Mouse (Mus musculus) hindbrain, embryonic 12.5 days (tissue): ENCODE measurements around the gene Iqch. TPM values are rescaled to one million over a fixed set of nuclear protein-coding genes. Genes with fewer than 3 reads are reported as not detected.

Source experiments
- ATAC-seq: fragments of 200-750 bp; cut with Nextera tagmentation; 2 replicates; pipeline ENCODE4 v1.8.0; 2017; ENCODE audit warnings: moderate TSS enrichment; ENCODE audit not compliant: low FRiP score
- H3K27ac ChIP-seq: fragments of 300-500 bp; sonication (generic); 2 replicates; pipeline ENCODE4 v1.5.1; 2016; ENCODE audit warnings: mild to moderate bottlenecking
- H3K27me3 ChIP-seq: fragments of 300-500 bp; sonication (generic); 2 replicates; pipeline ENCODE4 v1.6.1; 2016; ENCODE audit warnings: mild to moderate bottlenecking
- H3K36me3 ChIP-seq: fragments of 300-500 bp; sonication (generic); 2 replicates; pipeline ENCODE4 v1.6.1; 2016; ENCODE audit warnings: mild to moderate bottlenecking
- H3K4me1 ChIP-seq: fragments of 300-500 bp; sonication (generic); 2 replicates; pipeline ENCODE4 v1.6.1; 2016
- H3K4me2 ChIP-seq: fragments of 300-500 bp; sonication (generic); replicated peaks from 2 replicates; pipeline ENCODE4 v1.6.1; 2016; ENCODE audit warnings: mild to moderate bottlenecking
- H3K4me3 ChIP-seq: fragments of 300-500 bp; sonication (generic); 2 replicates; pipeline ENCODE4 v1.5.1; 2016; ENCODE audit warnings: mild to moderate bottlenecking
- H3K9ac ChIP-seq: fragments of 300-500 bp; sonication (generic); 2 replicates; pipeline ENCODE4 v1.6.1; 2016; ENCODE audit warnings: mild to moderate bottlenecking, moderate library complexity
- H3K9me3 ChIP-seq: fragments of 300-500 bp; sonication (generic); replicated peaks from 2 replicates; pipeline ENCODE4 v1.6.1; 2016; ENCODE audit warnings: mild to moderate bottlenecking
- WGBS: fragments of 180-500 bp; shearing (Covaris S2); methylation state at CpG from one replicate; pipeline ENCODE4 v1.1.7; 2016; 5-methylcytosine and 5-hydroxymethylcytosine counted together
- polyA plus RNA-seq: library from polyadenylated mRNA; unstranded; fragments of >200 nt; fragmentation: Nextera tagmentation; extraction: Ambion mirVana; gene quantifications from 2 replicates; pipeline ENCODE4 v1.2.1, GENCODE M21; 2016

Gene Iqch
- polyA plus RNA-seq, 1 experiment from 2014 or later: 0.10 TPM

DNA sequence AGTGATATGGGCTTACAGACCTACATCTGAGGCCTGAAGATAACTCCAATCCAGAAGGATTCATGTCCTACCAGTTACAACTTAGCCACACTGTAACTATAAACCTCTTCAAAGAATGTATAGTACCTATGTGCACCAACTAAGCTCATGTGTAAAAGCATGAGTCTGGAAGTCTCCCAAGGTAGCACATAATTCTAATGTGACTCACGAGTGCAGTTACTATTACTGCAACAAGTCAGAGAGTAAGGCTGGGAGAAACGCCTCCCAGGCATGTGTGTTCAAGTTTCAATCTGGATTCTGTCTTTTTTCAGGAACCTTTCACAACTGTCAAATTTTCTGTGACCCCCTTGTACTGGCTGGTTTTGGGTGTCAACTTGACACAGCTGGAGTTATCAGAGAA lies 22.2 kb downstream of the Iqch start:
- Histone ChIP-seq H3K27ac (no peak overlapping the region), H3K9me3 (no peaks in the 10 kb centered on the region), H3K27me3 (no peaks in the 10 kb centered on the region), H3K4me1 (no peaks in the 10 kb centered on the region), H3K4me3 (no peak overlapping the region), H3K36me3 (no peaks in the 10 kb centered on the region), H3K9ac (no peak overlapping the region), H3K4me2 (no peak overlapping the region)
- no peak for ATAC-seq
- 79% methylated on average over 2 of the region's 2 CpGs for WGBS

DNA sequence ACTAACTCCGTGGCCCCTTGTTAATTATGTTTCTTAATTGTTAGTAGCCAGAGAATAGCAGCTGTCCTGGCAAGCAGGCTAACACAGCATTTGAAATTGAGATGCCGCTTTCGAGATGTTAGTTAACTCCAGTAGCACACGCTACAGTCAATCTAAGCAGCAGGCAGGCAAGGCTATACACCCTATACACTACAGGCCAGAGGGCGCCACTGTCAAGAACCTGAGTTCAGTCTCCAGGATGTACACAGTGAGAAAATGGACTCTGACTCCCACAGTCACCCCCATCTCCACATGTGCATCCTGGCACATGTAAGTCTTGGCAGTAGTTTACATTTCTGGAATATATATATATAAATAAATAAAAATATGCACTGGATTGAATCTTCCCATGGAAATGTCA lies 22.6 kb downstream of the Iqch start:
- H3K36me3 ChIP-seq: no peaks in the 10 kb centered on the region
- WGBS: 82% methylated on average over 5 of the region's 5 CpGs

GRCm38 (mm10) chr9:63577469-63577868 lies 24.8 kb downstream of the Iqch start:
- H3K9me3 ChIP-seq: no peaks in the 10 kb centered on the region
- H3K4me1 ChIP-seq: no peaks in the 10 kb centered on the region
- no peak overlapping the region for H3K4me2 ChIP-seq
- no peak overlapping the region for H3K9ac ChIP-seq
- no peak overlapping the region for H3K27ac ChIP-seq
- no peaks in the 10 kb centered on the region for H3K27me3 ChIP-seq
- ATAC-seq: no peak
- no peak overlapping the region for H3K4me3 ChIP-seq
- WGBS: 88% methylated on average over 3 of the region's 3 CpGs
- no peaks in the 10 kb centered on the region for H3K36me3 ChIP-seq

More for the DNA sequence above, 22.6 kb downstream of the Iqch start:
- H3K27ac ChIP-seq: no peak overlapping the region
- no peak overlapping the region for H3K4me3 ChIP-seq
- H3K4me2 ChIP-seq: no peak overlapping the region
- no peaks in the 10 kb centered on the region for H3K27me3 ChIP-seq
- no peak overlapping the region for H3K9ac ChIP-seq
- no peaks in the 10 kb centered on the region for H3K4me1 ChIP-seq
- H3K9me3 ChIP-seq: no peaks in the 10 kb centered on the region
- no peak for ATAC-seq

DNA sequence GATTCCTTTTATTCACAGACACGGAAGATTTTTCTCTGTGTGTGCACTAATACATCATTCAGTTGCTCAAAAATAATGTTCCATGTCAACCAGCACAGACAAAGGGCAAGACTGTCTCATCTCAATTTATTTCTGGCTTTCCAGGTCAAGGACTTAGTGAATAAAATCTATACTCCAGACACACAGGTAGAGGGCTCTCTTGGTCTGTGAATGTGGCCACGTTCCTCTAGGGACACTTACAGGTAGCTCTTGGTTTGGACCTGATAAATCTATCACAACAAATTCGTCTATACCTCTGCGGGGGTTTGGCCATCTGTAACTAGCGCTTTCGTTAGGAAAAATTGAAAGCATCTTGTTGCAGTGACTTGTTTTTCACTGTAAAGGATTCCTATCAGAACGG lies 29.4 kb downstream of the Iqch start:
- peaks cover 17% of the 10 kb centered on the region for H3K4me1 ChIP-seq
- H3K4me3 ChIP-seq: no peak overlapping the region
- no peak for ATAC-seq
- no peaks in the 10 kb centered on the region for H3K27me3 ChIP-seq
- no peaks in the 10 kb centered on the region for H3K9me3 ChIP-seq
- H3K36me3 ChIP-seq: no peaks in the 10 kb centered on the region
- H3K4me2 ChIP-seq: no peak overlapping the region
- 69% methylated on average over 7 of the region's 7 CpGs for WGBS
- H3K27ac ChIP-seq: no peak overlapping the region
- no peak overlapping the region for H3K9ac ChIP-seq

DNA sequence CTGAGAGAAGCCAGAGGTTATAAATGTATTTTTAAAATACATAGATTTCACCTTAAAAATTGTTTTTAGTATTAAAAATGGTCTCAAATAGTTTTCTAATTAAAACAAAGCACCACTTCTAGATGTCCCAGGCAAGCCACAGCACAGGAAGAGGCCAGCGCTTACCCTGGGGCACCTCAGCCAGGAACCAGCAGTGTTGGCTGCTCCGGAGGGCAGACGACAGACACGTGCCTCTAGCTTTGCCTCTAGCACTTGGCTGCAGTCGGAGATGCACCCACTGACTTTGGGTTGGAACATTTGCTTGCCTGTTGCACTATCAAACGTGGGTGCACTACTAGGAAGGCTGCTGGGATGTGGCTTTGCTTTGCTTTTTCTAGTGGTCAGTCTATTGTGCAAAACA lies 30.4 kb downstream of the Iqch start:
- ATAC-seq: no peak
- WGBS: 43% methylated on average over 6 of the region's 6 CpGs
- H3K27me3 ChIP-seq: no peaks in the 10 kb centered on the region

DNA sequence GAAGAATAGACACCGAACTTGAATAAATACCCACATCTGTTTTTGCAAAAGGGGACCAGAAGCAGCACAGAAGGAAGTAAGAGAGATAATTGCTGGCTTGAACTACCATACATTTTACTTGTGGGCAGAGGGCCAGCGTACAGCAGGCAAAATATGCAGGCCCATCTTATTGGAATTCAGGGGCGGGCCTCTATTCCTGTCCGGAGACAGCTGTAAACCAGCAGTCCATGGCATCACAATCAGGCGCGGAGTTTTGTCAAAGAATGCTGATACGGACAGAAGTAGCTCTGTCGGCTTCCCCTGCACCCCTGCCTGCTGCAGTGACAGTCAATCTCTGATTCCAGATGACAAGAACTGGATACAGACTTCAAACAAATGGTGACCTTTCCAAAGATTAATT lies 33.5 kb downstream of the Iqch start:
- Histone ChIP-seq H3K36me3 (no peaks in the 10 kb centered on the region), H3K27me3 (no peaks in the 10 kb centered on the region), H3K9me3 (no peaks in the 10 kb centered on the region), H3K4me3 (no peak overlapping the region), H3K9ac (no peak overlapping the region), H3K4me2 (0 out of 2 replicates have a peak overlapping the region, but pooled peaks have one; percentile 17), H3K27ac (no peak overlapping the region), H3K4me1 (peaks cover 24% of the 10 kb centered on the region)
- 18% methylated on average over 8 of the region's 8 CpGs for WGBS
- ATAC-seq: peak; percentile 43; the same call in 1 of the 2 replicates

More for the DNA sequence above, 30.4 kb downstream of the Iqch start:
- H3K4me3 ChIP-seq: no peak overlapping the region
- H3K36me3 ChIP-seq: no peaks in the 10 kb centered on the region
- no peak overlapping the region for H3K4me2 ChIP-seq
- H3K9ac ChIP-seq: no peak overlapping the region
- H3K4me1 ChIP-seq: peaks cover 24% of the 10 kb centered on the region
- H3K9me3 ChIP-seq: no peaks in the 10 kb centered on the region
- no peak overlapping the region for H3K27ac ChIP-seq

GRCm38 (mm10) chr9:63568314-63568713 lies 34.0 kb downstream of the Iqch start:
- 77% methylated on average over 6 of the region's 6 CpGs for WGBS
- H3K36me3 ChIP-seq: no peaks in the 10 kb centered on the region
- H3K4me3 ChIP-seq: no peak overlapping the region
- H3K27me3 ChIP-seq: no peaks in the 10 kb centered on the region
- no peak overlapping the region for H3K9ac ChIP-seq
- H3K9me3 ChIP-seq: no peaks in the 10 kb centered on the region
- no peak overlapping the region for H3K27ac ChIP-seq
- H3K4me2 ChIP-seq: no peak overlapping the region
- H3K4me1 ChIP-seq: peaks cover 24% of the 10 kb centered on the region
- no peak for ATAC-seq

DNA sequence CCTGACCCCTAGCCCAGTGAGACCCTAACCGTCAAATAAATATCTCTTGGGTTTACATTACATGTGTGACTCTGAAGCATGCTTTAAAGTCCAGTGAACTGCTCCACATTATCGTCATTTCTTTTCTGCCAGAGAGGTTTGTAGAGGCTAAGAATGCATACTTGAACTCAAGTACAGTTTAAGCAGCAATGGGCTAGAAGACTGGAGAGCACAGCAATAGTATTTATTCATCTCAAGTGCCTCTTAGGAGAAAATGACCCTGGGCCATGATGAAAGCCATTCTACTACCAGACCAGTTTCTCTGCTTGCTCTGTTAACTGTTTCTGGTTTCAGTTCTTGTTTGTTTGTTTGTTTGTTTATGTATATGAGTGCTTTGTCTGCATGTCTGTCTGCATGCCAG lies 38.9 kb downstream of the Iqch start:
- Histone ChIP-seq H3K36me3 (no peaks in the 10 kb centered on the region), H3K4me1 (peaks cover 13% of the 10 kb centered on the region), H3K9me3 (no peaks in the 10 kb centered on the region), H3K9ac (no peak overlapping the region), H3K4me3 (no peak overlapping the region), H3K27ac (no peak overlapping the region), H3K27me3 (no peaks in the 10 kb centered on the region), H3K4me2 (no peak overlapping the region)
- no peak for ATAC-seq
- WGBS: 89% methylated on average over 2 of the region's 2 CpGs

DNA sequence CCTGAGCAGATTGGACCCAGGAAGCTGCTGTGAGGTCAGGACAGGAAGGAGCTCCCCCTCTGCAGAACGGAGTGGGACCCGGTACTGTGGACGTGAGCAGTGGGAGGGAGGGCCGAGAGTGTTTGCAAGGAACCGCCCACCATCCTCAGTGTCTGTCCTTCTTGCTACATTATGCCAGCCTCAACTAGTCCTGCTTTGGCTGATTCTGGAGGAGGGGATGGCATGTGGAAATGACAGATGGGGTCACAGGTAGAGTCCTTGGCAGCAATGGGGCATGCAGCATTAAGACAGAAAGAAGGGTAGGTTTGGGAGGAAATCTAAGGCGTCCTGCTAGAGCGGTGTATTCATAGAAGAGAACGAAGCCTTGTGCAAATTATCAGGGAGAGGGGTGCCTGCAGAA lies 40.4 kb downstream of the Iqch start:
- H3K9me3 ChIP-seq: no peaks in the 10 kb centered on the region
- WGBS: 72% methylated on average over 8 of the region's 8 CpGs
- H3K27me3 ChIP-seq: no peaks in the 10 kb centered on the region
- ATAC-seq: no peak
- no peak overlapping the region for H3K4me3 ChIP-seq
- no peaks in the 10 kb centered on the region for H3K4me1 ChIP-seq
- no peak overlapping the region for H3K27ac ChIP-seq
- no peak overlapping the region for H3K9ac ChIP-seq
- no peak overlapping the region for H3K4me2 ChIP-seq
- H3K36me3 ChIP-seq: no peaks in the 10 kb centered on the region

DNA sequence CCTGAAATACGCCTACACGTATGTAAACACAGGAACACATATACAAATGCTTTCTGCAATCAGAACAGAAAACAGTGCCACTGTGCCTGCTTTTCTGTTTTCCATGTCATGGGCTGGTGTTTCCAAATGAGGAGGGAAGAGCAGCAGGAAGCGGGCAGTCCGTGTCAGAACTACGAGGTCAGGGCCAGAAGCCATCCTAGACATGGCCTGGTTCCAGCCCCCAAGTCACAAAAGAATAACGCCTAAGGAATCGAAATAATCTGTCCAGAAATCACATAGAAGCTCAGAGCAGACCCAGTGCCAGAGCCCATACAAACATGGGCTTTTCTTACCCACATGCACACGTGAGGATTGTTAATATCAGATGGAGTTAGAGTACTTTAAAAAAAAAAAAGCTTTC lies 45.4 kb downstream of the Iqch start:
- Histone ChIP-seq H3K36me3 (no peaks in the 10 kb centered on the region), H3K4me2 (no peak overlapping the region), H3K4me3 (no peak overlapping the region), H3K4me1 (no peaks in the 10 kb centered on the region), H3K27ac (no peak overlapping the region), H3K9ac (no peak overlapping the region), H3K27me3 (no peaks in the 10 kb centered on the region), H3K9me3 (no peaks in the 10 kb centered on the region)
- no peak for ATAC-seq
- WGBS: 89% methylated on average over 8 of the region's 8 CpGs

DNA sequence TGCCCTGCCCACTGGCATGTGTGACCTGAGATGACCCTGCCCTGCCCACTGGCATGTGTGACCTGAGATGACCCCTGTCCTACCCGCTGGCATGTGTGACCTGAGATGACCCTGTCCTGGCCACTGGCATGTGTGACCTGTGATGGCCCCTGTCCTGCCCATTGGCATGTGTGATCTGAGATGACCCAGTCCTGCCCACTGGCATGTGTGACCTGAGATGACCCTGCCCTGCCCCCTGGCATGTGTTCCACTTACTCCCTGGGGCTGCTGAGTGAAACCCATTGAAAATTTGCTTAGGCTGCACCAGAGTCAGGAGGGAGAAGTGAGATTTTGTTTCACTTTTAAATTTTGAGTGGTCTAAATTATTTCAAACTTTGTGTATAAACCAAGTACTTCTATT lies 46.0 kb downstream of the Iqch start:
- H3K9ac ChIP-seq: no peak overlapping the region
- 74% methylated on average over 1 of the region's 1 CpGs for WGBS
- no peaks in the 10 kb centered on the region for H3K36me3 ChIP-seq
- ATAC-seq: no peak
- H3K9me3 ChIP-seq: no peaks in the 10 kb centered on the region
- H3K4me2 ChIP-seq: no peak overlapping the region
- H3K4me1 ChIP-seq: no peaks in the 10 kb centered on the region
- H3K4me3 ChIP-seq: no peak overlapping the region
- H3K27me3 ChIP-seq: no peaks in the 10 kb centered on the region
- no peak overlapping the region for H3K27ac ChIP-seq

DNA sequence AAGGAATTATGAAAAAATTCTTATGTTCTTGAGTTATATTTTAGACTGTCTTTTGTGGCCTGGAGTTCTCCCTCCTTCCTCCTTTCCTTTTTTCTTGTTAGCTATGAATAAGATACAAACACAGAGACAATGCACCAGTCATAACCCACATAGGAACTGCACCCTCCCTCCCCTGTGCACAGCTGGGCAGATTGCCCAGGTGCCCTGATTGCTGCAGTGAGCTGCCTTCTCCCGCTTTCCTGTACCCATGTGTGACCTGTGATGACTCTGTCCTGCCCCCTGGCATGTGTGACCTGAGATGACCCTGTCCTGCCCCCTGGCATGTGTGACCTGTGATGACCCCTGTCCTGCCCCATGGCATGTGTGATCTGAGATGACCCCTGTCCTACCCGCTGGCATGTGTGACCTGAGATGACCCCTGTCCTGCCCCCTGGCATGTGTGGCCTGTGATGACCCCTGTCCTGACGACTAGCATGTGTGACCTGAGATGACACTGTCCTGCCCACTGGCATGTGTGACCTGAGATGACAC lies 46.8 kb downstream of the Iqch start:
- ATAC-seq: no peak
- H3K4me1 ChIP-seq: no peaks in the 10 kb centered on the region
- no peaks in the 10 kb centered on the region for H3K27me3 ChIP-seq
- no peak overlapping the region for H3K27ac ChIP-seq
- 54% methylated on average over 3 of the region's 3 CpGs for WGBS
- H3K4me3 ChIP-seq: no peak overlapping the region
- no peaks in the 10 kb centered on the region for H3K9me3 ChIP-seq
- H3K9ac ChIP-seq: no peak overlapping the region
- no peaks in the 10 kb centered on the region for H3K36me3 ChIP-seq
- H3K4me2 ChIP-seq: no peak overlapping the region

- no peak for ATAC-seq
Measured at GRCm38 (mm10) chr9:63553628-63554027, 48.7 kb downstream of the Iqch start.

More at GRCm38 (mm10) chr9:63553628-63554027, 48.7 kb downstream of the Iqch start:
- Histone ChIP-seq H3K4me2 (no peak overlapping the region), H3K27me3 (no peaks in the 10 kb centered on the region), H3K4me1 (no peaks in the 10 kb centered on the region), H3K9ac (no peak overlapping the region), H3K4me3 (no peak overlapping the region), H3K27ac (no peak overlapping the region), H3K36me3 (no peaks in the 10 kb centered on the region), H3K9me3 (no peaks in the 10 kb centered on the region)
- WGBS: 78% methylated on average over 3 of the region's 3 CpGs
